Mouse (Mus musculus) liver, embryonic 12.5 days (tissue): ENCODE measurements around the gene Pxn. TPM values are rescaled to one million over a fixed set of nuclear protein-coding genes. Genes with fewer than 3 reads are reported as not detected.

Experiments
- ATAC-seq: fragments of 200-750 bp; cut with Nextera tagmentation; 2 replicates; pipeline ENCODE4 v1.8.0; 2017; ENCODE audit warnings: moderate number of reproducible peaks, mild to moderate bottlenecking, moderate library complexity
- H3K27ac ChIP-seq: fragments of 300-500 bp; sonication (generic); 2 replicates; pipeline ENCODE4 v1.5.1; 2016; ENCODE audit warnings: mild to moderate bottlenecking
- H3K27me3 ChIP-seq: fragments of 300-500 bp; sonication (generic); replicated peaks from 2 replicates; pipeline ENCODE4 v1.6.1; 2016; ENCODE audit warnings: mild to moderate bottlenecking, moderate library complexity
- H3K36me3 ChIP-seq: fragments of 300-500 bp; sonication (generic); 2 replicates; pipeline ENCODE4 v1.6.1; 2016; ENCODE audit warnings: mild to moderate bottlenecking, moderate library complexity
- H3K4me1 ChIP-seq: fragments of 300-500 bp; sonication (generic); 2 replicates; pipeline ENCODE4 v1.6.1; 2016
- H3K4me2 ChIP-seq: fragments of 300-500 bp; sonication (generic); 2 replicates; pipeline ENCODE4 v1.6.1; 2016; ENCODE audit warnings: mild to moderate bottlenecking, moderate library complexity
- H3K4me3 ChIP-seq: fragments of 300-500 bp; sonication (generic); 2 replicates; pipeline ENCODE4 v1.5.1; 2016; ENCODE audit warnings: mild to moderate bottlenecking, moderate library complexity
- H3K9ac ChIP-seq: fragments of 300-500 bp; sonication (generic); 2 replicates; pipeline ENCODE4 v1.6.1; 2016; ENCODE audit warnings: mild to moderate bottlenecking, moderate library complexity
- H3K9me3 ChIP-seq: fragments of 300-500 bp; sonication (generic); replicated peaks from 2 replicates; pipeline ENCODE4 v1.6.1; 2016; ENCODE audit warnings: mild to moderate bottlenecking, moderate library complexity
- WGBS: fragments of 180-500 bp; shearing (Covaris S2); methylation state at CpG from one replicate; pipeline ENCODE4 v1.1.7; 2016; ENCODE audit not compliant: insufficient replicate concordance; 5-methylcytosine and 5-hydroxymethylcytosine counted together
- polyA plus RNA-seq: library from polyadenylated mRNA; unstranded; fragments of >200 nt; fragmentation: Nextera tagmentation; extraction: Ambion mirVana; gene quantifications from 2 replicates; pipeline ENCODE4 v1.2.1, GENCODE M21; 2016

Gene Pxn
- polyA plus RNA-seq = 17.4 and 20.1 TPM in 2 replicates

DNA sequence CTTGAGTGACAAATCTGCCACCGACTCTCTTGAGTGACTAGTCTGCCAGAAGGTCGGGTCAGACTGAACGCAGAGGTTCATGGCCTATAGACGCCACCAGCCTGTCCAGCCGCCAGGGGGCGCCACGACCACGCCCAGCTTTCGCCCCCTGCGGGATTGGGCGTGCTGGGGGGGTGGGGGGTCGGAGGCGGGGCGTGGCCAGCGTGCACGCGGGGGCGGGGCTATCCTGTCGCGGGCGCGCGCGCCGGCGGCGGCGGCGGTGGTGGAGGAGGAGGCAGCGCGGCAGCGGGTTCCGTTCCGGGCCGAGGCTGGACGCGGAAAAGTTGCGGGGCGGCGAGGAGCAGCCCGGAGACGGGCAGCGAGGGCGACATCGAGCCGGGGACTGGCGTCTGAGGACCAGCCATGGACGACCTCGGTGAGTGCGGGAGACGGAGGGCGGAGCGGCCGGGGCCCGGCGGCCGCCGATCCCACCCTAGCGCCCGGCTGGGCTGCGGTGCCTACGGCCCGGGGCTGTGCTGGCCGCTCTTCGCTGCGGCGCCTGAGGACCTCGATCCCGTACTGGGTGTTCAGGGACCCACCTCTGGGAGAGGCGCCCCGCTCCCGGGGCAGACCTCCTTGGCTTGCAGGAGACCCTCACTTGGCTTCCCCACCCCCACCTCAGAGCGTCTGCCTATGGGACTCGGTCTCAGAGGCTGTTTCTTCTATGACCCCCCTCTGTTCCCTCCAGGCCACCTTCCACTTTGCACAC is at the start of gene Pxn:
Gene Pxn, plus strand, starts transcription at position 223 of the 748 bp plus-strand sequence.
- peaks cover 5% of the 10 kb centered on the region; the same call in 1 of the 2 replicates for H3K27me3 ChIP-seq
- peak within 1 kb of the TSS; percentile 82 for H3K9ac ChIP-seq
- no peaks in the 10 kb centered on the region for H3K9me3 ChIP-seq
- peak within 1 kb of the TSS; percentile 52 for H3K27ac ChIP-seq
- H3K36me3 ChIP-seq = no peaks in the 10 kb centered on the region
- under 1% methylated on average over 72 of the region's 74 CpGs for WGBS
- peaks cover 51% of the 10 kb centered on the region for H3K4me1 ChIP-seq
- peak; percentile 83 for ATAC-seq
- H3K4me3 ChIP-seq = peak within 1 kb of the TSS; percentile 72
- H3K4me2 ChIP-seq = peak within 1 kb of the TSS; percentile 96

DNA sequence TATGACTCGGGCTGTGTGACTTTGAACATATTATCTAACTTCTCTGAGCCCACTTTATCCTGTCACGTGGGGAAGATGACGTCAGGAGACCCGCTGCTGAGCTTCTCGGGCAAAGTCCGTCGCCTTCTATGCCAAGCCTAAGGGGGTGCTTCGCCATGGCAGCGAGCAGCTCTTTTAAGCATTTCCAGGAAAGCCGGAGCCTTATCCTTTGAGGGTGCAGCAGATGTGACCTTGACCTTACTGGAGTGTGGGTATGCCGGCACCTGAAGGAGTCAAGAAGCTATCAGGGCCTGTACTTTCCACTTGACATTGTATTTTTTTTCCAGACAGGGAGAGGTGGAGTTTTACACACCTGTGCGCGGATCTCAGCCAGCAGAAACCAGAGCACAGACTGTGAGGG is 47.6 kb upstream of the Pxn start:
- no peak overlapping the region for H3K27ac ChIP-seq
- H3K9ac ChIP-seq = no peak overlapping the region
- peaks cover 22% of the 10 kb centered on the region; the same call in 1 of the 2 replicates for H3K27me3 ChIP-seq
- ATAC-seq = no peak
- 57% methylated on average over 13 of the region's 13 CpGs for WGBS
- peaks cover 3% of the 10 kb centered on the region; the same call in 1 of the 2 replicates for H3K4me1 ChIP-seq
- H3K4me2 ChIP-seq = no peak overlapping the region
- no peaks in the 10 kb centered on the region for H3K9me3 ChIP-seq
- no peaks in the 10 kb centered on the region for H3K36me3 ChIP-seq
- H3K4me3 ChIP-seq = no peak overlapping the region

DNA sequence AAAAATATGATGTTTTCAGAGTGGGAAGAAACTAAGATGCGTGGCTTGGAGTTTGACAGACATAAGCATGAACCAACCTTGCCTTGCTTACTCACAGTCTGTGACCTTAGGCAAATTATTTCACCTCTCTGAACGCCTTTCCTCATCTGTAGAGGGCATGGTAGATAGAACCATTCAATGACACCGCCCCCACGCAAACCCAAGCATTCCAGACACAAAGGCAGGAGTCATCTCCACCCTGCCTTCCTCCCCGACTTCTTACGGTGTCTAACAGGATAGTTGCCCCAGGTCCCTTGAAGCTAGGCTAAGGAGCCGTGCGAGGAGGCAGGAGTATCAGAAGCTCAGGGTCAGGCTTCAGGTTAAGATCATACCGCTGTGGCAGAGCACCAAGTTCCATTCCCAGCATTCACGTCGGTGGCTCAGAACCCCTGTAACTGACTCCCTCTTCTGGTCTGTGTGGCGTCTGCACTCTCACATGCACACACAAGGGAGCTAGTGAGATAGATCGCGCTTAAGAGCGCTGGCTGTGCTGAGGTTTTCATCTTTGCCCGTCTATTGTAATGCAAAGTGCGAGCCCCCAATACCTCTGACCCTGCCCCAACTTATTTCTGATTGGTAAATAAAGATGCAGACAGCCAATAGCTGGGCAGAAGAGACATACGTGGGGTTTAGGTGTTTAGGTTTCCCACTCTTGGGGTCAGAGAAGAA is 41.9 kb upstream of the Pxn start:
- WGBS = 73% methylated on average over 18 of the region's 18 CpGs
- H3K9me3 ChIP-seq = no peaks in the 10 kb centered on the region
- H3K27me3 ChIP-seq = peaks cover 5% of the 10 kb centered on the region; the same call in 1 of the 2 replicates
- no peak overlapping the region for H3K4me2 ChIP-seq
- ATAC-seq = no peak
- no peak overlapping the region for H3K9ac ChIP-seq
- H3K4me1 ChIP-seq = peaks cover 14% of the 10 kb centered on the region
- H3K36me3 ChIP-seq = no peaks in the 10 kb centered on the region
- H3K4me3 ChIP-seq = no peak overlapping the region
- no peak overlapping the region for H3K27ac ChIP-seq

DNA sequence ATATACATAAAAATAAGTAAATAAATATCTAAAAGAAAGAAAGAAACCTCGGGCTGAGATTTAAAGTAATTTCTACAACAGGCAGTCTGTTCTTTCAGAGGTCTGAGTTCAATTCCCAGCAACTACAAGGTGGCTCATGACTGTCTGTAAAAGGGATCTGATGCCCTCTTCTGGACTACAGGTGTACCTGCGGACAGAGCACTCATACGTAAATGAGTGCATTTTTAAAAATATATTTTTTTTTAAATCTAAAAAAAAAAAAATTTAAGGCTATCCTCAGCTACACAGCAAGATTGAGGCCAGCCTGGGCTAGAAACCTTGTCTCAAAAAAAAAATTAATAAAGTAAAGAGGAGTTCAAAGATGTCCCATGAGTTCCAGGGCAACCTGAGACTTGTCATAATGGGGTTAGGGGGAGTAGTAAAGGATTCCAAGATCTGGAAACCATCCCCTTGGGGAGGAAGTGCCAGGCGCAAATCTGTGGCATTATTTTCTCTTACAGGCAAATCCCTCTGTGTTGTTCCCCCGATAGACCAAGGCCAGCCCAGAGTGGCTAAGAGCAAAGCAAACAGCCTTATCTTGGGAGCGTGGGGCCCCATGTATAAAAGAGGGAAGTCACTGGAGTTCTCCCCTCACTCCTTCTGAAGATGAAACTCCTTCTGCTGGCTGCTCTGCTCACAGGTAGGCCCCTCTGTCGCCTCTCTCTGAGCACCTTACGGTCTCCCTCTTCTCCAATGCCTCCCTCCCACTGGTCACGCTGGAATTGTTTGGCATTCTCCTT is 40.6 kb upstream of the Pxn start, which contains the start of gene Pla2g1b:
Gene Pla2g1b, plus strand, starts transcription at position 621 of the 779 bp plus-strand sequence.
- H3K27ac ChIP-seq = no peak within 1 kb of the TSS
- ATAC-seq = no peak
- H3K36me3 ChIP-seq = no peaks in the 10 kb centered on the region
- H3K9me3 ChIP-seq = no peaks in the 10 kb centered on the region
- H3K4me1 ChIP-seq = peaks cover 13% of the 10 kb centered on the region
- H3K27me3 ChIP-seq = peaks cover 10% of the 10 kb centered on the region; the same call in 1 of the 2 replicates
- peak within 1 kb of the TSS; percentile 29; the same call in 1 of the 2 replicates for H3K9ac ChIP-seq
- WGBS = 29% methylated on average over 9 of the region's 9 CpGs
- H3K4me2 ChIP-seq = peak within 1 kb of the TSS; percentile 19; the same call in 1 of the 2 replicates
- H3K4me3 ChIP-seq = no peak within 1 kb of the TSS

DNA sequence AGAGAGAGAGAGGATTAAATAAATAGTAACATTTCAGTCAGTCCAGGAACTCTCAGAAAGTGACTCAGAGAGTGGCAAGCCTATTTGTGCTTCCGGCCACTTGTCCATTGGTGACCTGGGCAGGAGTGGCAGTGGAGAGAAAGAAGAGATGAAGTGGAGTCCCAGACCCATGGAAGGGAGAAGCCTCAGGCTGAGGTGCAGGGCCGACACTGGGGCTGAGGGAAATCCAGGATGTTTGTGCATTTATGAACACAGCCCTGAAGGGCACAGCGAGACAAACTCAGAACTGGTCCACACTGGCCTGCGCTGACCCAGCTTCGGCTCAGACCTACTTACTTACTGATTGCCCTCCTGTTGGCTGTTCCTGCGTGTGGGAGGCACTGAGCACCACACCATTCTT is 36.7 kb upstream of the Pxn start:
- ATAC-seq = no peak
- no peak overlapping the region for H3K4me3 ChIP-seq
- H3K27ac ChIP-seq = no peak overlapping the region
- no peak overlapping the region for H3K9ac ChIP-seq
- no peaks in the 10 kb centered on the region for H3K36me3 ChIP-seq
- H3K4me1 ChIP-seq = peaks cover 25% of the 10 kb centered on the region
- H3K27me3 ChIP-seq = peaks cover 17% of the 10 kb centered on the region
- H3K4me2 ChIP-seq = no peak overlapping the region
- H3K9me3 ChIP-seq = no peaks in the 10 kb centered on the region
- 70% methylated on average over 6 of the region's 6 CpGs for WGBS

DNA sequence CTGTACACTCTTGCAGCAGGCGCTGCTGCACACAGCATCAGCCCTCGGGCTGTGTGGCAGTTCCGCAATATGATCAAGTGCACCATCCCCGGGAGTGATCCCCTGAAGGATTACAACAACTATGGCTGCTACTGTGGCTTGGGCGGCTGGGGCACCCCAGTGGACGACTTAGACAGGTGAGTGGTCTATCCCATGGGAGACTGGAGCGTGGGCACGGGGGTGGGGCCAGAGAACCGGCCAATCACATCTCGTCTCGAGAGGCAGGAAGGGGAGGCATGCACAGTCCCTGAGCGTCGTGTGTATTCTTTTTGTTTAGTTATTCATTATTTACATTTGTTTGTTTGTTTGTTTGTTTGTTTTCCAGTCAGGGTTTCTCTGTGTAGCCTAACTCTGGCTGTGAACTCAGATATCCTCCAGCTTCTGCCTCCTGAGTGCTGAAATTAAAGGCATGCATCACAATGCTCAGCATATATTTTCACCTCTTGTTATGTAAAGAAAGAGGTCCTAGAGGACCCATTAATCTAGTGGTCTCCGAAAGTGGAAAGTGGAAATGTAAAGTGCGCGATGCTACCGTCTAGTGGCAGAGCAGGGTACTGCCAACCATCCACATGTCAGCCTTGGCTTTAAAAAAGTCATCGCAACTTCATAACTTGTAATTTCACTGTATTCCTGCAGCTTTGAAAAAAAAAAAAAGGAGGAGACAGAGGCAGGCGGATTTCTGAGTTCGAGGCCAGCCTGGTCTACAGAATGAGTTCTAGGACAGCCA is 35.5 kb upstream of the Pxn start:
- peak overlapping the region; percentile 34 for H3K4me2 ChIP-seq
- H3K4me3 ChIP-seq = peak overlapping the region; percentile 1; the same call in 1 of the 2 replicates
- H3K36me3 ChIP-seq = no peaks in the 10 kb centered on the region
- peaks cover 30% of the 10 kb centered on the region for H3K4me1 ChIP-seq
- H3K27ac ChIP-seq = no peak overlapping the region
- peaks cover 25% of the 10 kb centered on the region for H3K27me3 ChIP-seq
- H3K9me3 ChIP-seq = no peaks in the 10 kb centered on the region
- no peak for ATAC-seq
- H3K9ac ChIP-seq = no peak overlapping the region
- WGBS = 29% methylated on average over 20 of the region's 20 CpGs

DNA sequence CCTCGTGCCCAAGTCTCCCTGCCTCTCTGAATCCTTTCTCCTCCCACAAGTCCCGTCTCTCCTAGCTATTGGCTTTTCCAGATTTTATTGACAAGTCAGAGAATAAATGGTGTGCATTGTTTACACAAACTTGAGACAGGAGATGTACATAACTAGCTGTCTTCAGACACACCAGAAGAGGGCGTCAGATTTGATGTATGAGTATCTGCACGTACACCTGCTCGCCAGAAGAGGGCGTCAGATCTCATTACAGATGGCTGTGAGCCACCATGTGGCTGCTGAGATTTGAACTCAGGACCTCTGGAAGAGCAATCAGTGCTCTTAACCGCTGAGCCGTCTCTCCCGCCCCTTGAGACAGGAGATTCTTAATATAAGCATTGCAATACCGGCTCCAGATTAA is 33.3 kb upstream of the Pxn start:
- peaks cover 28% of the 10 kb centered on the region for H3K4me1 ChIP-seq
- H3K27me3 ChIP-seq = peaks cover 20% of the 10 kb centered on the region
- H3K9ac ChIP-seq = no peak overlapping the region
- no peaks in the 10 kb centered on the region for H3K9me3 ChIP-seq
- H3K36me3 ChIP-seq = no peaks in the 10 kb centered on the region
- H3K4me3 ChIP-seq = no peak overlapping the region
- no peak overlapping the region for H3K4me2 ChIP-seq
- H3K27ac ChIP-seq = no peak overlapping the region
- WGBS = 57% methylated on average over 10 of the region's 10 CpGs
- no peak for ATAC-seq

DNA sequence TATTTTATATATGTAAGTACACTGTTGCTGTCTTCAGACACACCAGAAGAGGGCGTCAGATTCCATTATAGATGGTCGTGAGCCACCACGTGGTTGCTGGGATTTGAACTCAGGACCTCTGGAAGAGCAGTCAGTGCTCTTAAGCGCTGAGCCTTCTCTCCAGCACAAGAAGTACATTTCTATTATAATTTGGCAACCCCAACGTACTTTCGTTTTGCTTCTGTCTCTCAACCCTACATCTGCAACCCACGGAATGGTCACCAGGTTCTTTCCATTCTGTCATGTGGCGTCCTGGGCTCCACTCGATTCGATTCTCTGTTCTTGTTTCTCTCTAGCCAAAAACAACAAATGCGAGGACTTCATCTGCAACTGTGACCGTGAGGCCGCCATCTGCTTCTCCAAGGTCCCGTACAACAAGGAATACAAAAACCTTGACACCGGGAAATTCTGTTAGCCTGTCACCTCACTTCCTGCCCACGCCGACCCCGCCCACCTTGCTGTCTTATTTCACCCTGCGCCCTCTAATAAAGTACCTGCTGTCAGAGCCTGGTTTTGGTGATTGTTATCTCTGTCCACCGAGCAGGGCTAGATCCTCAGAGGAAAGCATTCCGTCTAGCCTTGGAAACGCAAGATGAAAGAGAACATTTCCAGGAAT is 32.2 kb upstream of the Pxn start:
- Histone ChIP-seq H3K9me3 (no peaks in the 10 kb centered on the region), H3K27me3 (peaks cover 20% of the 10 kb centered on the region), H3K4me2 (peak overlapping the region; percentile 39), H3K27ac (no peak overlapping the region), H3K9ac (no peak overlapping the region), H3K36me3 (peaks cover under 1% of the 10 kb centered on the region), H3K4me1 (peaks cover 29% of the 10 kb centered on the region), H3K4me3 (no peak overlapping the region)
- no peak for ATAC-seq
- 49% methylated on average over 22 of the region's 22 CpGs for WGBS

DNA sequence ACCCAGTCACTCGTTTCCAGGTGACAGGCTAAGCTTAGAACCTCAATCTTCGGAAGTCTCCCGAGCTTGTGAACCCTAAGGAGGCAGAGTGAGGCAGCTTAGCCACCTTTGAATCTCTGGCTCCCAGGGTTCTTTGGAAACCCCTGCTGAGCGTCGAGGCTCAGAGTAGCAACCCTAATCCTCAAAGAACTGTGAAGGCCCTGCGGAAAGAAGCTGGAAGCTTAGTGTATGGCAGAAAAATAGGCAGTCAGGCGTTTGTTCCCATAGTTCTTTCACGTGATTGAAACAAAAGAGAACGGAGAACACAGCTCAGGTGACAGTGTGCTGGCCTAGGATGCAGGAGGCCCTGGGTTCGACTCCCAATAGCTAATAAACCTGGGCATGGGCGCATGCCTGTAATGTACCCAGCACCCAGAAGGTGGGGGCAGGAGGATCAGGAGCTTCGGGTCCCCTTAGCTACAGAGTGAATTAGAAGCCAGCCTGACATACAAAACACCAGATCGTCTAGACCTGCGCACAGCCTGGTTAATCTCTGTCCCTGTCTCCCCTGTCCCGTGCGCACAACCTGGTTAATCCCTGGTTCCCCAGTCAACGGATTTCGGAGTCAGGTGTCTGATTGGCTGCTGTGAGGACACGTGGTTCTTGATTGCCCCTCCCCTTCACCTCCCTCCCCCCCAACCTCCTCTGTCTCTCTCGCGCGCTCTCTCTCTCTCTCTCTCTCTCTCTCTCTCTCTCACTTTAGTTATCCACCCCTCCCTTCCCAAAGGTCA is 31.0 kb upstream of the Pxn start:
- H3K9ac ChIP-seq = peak overlapping the region; percentile 50
- H3K27ac ChIP-seq = no peak overlapping the region
- WGBS = 15% methylated on average over 22 of the region's 22 CpGs
- H3K36me3 ChIP-seq = peaks cover 7% of the 10 kb centered on the region
- H3K27me3 ChIP-seq = peaks cover 18% of the 10 kb centered on the region
- peak overlapping the region; percentile 62 for H3K4me2 ChIP-seq
- H3K4me1 ChIP-seq = peaks cover 40% of the 10 kb centered on the region
- ATAC-seq = peak; percentile 70
- no peaks in the 10 kb centered on the region for H3K9me3 ChIP-seq
- H3K4me3 ChIP-seq = peak overlapping the region; percentile 34

DNA sequence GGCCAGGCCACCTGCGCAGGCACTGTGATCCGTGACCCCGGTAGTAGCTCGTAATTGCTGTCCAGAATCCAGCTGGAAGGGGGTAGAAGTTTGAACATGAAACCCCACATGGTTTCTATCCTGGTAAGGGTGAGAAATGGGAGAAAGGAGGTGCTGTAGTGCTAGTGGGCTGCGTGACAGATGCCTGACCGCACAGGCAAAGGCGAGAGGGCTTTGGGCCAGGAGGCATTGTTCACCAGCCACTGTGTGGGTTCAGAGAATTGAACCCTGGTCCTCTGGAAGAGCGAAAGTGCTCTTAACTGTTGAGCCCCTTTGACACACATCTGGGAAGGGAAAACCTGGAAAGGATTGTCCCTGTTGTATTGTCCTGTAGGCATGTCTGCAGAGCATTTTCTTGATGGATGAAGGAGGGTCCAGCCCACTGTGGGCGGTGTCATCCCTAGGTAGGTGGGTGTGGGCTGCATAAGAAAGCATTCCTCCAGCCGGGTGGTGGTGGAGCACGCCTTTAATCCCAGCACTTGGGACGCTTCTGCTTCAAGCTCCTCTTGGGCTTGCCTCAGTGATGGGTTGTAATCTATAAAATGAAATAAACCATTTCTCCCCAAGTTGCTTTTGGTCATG is 30.3 kb upstream of the Pxn start:
- peak; percentile 44 for ATAC-seq
- H3K4me3 ChIP-seq = peak overlapping the region; percentile 34
- H3K36me3 ChIP-seq = peaks cover 7% of the 10 kb centered on the region
- peak overlapping the region; percentile 50 for H3K9ac ChIP-seq
- H3K27me3 ChIP-seq = peaks cover 15% of the 10 kb centered on the region
- WGBS = 30% methylated on average over 12 of the region's 12 CpGs
- H3K4me2 ChIP-seq = peak overlapping the region; percentile 62
- H3K27ac ChIP-seq = no peak overlapping the region
- no peaks in the 10 kb centered on the region for H3K9me3 ChIP-seq
- H3K4me1 ChIP-seq = peaks cover 35% of the 10 kb centered on the region
